Mouse (Mus musculus): ENCODE data around the gene Arhgdig. TPM values are rescaled to one million over a fixed set of nuclear protein-coding genes. Genes with fewer than 3 reads are reported as not detected.

Arhgdig gene
- polyA plus RNA-seq (2015; fragmentation: Nextera tagmentation; extraction: Ambion mirVana) = 9.0 and 9.3 TPM in 2 replicates

DNA sequence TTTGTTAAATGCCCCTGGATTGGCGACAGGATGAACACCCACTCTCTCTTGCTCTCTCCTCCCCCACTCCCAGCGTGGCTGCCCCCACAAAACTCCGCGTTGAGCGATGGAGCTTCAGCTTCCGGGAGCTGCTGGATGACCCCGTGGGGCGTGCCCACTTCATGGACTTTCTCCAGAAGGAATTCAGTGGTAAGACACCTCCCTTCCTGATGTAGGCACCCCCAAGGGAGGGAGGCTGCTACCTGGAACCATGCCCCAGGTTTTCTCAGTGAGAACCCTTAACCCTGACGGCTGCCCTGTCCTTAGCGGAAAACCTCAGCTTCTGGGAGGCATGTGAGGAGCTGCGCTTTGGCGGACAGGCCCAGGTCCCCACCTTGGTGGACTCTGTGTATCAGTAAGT lies at the start of gene Arhgdig:
Gene Arhgdig (minus strand): TSS at position 101 of the 400 bp plus-strand sequence.
- WGBS = 84% methylated on average over 12 of the region's 12 CpGs
- Histone ChIP-seq H3K27me3 (peaks cover 26% of the 10 kb centered on the region), H3K27ac (no peak within 1 kb of the TSS), H3K4me3 (replicated peaks) (no peak within 1 kb of the TSS), H3K9me3 (replicated peaks) (no peaks in the 10 kb centered on the region), H3K36me3 (no peaks in the 10 kb centered on the region), H3K4me1 (peaks cover 26% of the 10 kb centered on the region), H3K4me2 (no peak within 1 kb of the TSS), H3K9ac (no peak within 1 kb of the TSS)
- no peak for ATAC-seq (replicated peaks; ENCODE audit: low FRiP score)

DNA sequence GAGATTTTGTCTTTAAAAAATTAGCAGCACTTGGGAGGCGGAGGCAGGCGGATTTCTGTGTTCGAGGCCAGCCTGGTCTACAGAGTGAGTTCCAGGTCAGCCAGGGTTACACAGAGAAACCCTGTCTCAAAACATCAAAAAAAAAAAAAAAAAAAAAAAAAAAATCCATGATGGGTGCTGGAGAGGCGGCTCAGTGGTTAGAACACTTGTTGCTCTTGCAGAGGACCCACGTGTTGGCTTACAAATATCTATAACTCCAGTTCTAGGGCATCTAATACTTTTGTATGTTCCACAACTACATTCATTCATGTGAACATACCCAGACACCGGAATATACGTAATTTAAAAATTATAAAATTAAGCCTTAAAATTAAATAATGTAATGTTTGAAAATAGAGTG lies 47.7 kb upstream of the Arhgdig start:
- Histone ChIP-seq H3K4me2 (no peak overlapping the region), H3K9me3 (replicated peaks) (no peaks in the 10 kb centered on the region), H3K27ac (no peak overlapping the region), H3K36me3 (peaks cover 48% of the 10 kb centered on the region), H3K4me3 (replicated peaks) (no peak overlapping the region), H3K27me3 (no peaks in the 10 kb centered on the region), H3K4me1 (peaks cover 16% of the 10 kb centered on the region), H3K9ac (no peak overlapping the region)
- ATAC-seq (replicated peaks; ENCODE audit: low FRiP score) = no peak
- WGBS = 98% methylated on average over 7 of the region's 7 CpGs

DNA sequence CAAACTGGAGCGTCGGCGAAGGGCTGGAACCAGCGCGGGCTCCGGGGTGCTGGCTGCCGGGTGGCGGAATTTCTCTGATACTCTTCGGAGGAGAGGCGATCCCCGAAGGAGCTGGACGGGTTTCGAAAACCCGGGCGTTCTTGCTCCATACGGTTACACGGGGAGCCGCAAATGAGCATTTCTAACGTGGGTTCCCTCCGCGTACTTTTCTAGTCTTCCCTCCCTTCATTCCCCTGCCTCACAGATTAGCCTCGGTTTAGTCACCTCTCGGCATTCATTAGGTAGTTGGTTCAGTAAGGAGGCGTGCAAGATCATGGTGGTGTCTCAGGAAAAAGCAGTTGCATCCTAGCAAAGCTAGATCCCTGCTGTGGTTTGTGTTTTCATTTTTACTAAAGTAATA lies 45.8 kb upstream of the Arhgdig start:
- under 1% methylated on average over 24 of the region's 24 CpGs for WGBS
- H3K9me3 ChIP-seq (replicated peaks) = no peaks in the 10 kb centered on the region
- no peaks in the 10 kb centered on the region for H3K27me3 ChIP-seq
- peak overlapping the region; percentile 97 for H3K9ac ChIP-seq
- peaks cover 30% of the 10 kb centered on the region for H3K36me3 ChIP-seq
- peak overlapping the region; percentile 66 for H3K4me2 ChIP-seq
- no peak for ATAC-seq (replicated peaks; ENCODE audit: low FRiP score)
- peak overlapping the region; percentile 99 for H3K27ac ChIP-seq
- H3K4me1 ChIP-seq = peaks cover 16% of the 10 kb centered on the region
- H3K4me3 ChIP-seq (replicated peaks) = peak overlapping the region; percentile 96

DNA sequence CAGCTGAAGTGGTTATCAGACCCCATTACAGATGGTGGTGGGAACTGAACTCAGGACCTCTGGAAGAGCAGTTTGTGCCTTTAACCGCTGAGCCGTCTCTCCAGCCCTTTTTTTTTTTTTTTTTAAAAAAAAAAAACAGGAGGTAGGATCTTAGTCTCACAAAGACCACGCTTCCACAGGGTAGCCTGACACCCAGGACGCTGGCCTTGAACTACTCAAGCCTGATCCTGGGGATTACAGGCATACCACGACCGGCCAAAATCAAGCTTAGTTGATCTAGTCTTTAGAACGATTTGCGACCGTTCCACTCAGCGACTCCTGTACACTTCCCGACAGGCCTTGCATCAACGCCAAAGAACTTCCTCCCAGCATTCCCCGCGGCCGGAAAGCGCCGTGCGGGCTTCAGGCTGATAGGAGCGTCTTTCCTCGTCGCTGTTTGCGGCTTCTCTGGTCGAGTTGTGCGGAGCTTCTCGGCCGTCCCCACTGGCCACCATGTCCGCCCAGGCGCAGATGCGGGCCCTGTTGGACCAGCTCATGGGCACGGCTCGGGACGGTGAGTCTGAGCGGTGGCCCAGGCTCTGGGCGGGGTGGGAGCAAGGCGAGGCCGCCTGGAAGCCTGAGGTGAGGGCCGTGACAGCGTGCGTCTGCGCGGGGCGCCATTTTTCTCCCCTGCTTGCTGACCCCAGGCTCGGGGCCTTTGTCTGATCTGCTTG lies 45.1 kb upstream of the Arhgdig start, which contains the start of gene Luc7l:
Gene Luc7l (plus strand): TSS at position 358 of the 713 bp plus-strand sequence.
- H3K27me3 ChIP-seq = no peaks in the 10 kb centered on the region
- H3K4me1 ChIP-seq = peaks cover 16% of the 10 kb centered on the region
- peak within 1 kb of the TSS; percentile 99 for H3K27ac ChIP-seq
- no peaks in the 10 kb centered on the region for H3K9me3 ChIP-seq (replicated peaks)
- peaks cover 23% of the 10 kb centered on the region for H3K36me3 ChIP-seq
- peak within 1 kb of the TSS; percentile 97 for H3K9ac ChIP-seq
- H3K4me3 ChIP-seq (replicated peaks) = peak within 1 kb of the TSS; percentile 96
- peak; percentile 94 for ATAC-seq (replicated peaks; ENCODE audit: low FRiP score)
- WGBS = under 1% methylated on average over 42 of the region's 43 CpGs
- peak within 1 kb of the TSS; percentile 66 for H3K4me2 ChIP-seq

DNA sequence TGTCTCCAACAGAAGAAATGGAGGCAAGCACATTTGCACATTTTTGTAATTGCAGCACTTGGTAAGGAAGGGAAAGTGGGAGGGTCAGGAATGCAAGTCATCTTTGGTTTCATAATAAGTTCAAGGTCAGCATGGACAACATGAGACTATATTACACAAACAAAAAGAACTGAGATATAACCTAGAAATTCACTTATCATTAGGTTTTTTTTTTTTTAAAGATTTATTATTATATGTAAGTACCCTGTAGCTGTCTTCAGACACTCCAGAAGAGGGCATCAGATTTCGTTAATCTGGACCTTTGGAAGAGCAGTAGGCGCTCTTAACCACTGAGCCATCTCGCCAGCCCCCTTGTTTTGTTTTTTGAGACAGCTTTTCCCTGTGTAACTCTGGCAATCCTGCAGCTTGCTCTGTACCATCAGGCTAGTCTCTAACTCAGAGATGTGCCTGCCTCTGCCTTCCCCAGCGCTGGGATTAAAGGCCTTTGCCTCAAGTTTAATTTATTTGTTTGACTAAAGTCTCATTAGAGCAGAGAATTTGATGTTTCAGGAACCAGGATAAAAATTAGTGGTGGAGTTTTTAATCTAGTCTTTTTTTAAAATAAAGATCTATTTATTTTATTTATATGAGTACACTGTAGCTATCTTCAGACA lies 44.4 kb upstream of the Arhgdig start:
- no peak overlapping the region for H3K9ac ChIP-seq
- no peaks in the 10 kb centered on the region for H3K27me3 ChIP-seq
- ATAC-seq (replicated peaks; ENCODE audit: low FRiP score) = no peak
- peak overlapping the region; percentile 66 for H3K4me2 ChIP-seq
- H3K4me3 ChIP-seq (replicated peaks) = peak overlapping the region; percentile 96
- peaks cover 16% of the 10 kb centered on the region for H3K4me1 ChIP-seq
- WGBS = 53% methylated on average over 4 of the region's 4 CpGs
- peaks cover 16% of the 10 kb centered on the region for H3K36me3 ChIP-seq
- H3K9me3 ChIP-seq (replicated peaks) = no peaks in the 10 kb centered on the region
- H3K27ac ChIP-seq = peak overlapping the region; percentile 99

DNA sequence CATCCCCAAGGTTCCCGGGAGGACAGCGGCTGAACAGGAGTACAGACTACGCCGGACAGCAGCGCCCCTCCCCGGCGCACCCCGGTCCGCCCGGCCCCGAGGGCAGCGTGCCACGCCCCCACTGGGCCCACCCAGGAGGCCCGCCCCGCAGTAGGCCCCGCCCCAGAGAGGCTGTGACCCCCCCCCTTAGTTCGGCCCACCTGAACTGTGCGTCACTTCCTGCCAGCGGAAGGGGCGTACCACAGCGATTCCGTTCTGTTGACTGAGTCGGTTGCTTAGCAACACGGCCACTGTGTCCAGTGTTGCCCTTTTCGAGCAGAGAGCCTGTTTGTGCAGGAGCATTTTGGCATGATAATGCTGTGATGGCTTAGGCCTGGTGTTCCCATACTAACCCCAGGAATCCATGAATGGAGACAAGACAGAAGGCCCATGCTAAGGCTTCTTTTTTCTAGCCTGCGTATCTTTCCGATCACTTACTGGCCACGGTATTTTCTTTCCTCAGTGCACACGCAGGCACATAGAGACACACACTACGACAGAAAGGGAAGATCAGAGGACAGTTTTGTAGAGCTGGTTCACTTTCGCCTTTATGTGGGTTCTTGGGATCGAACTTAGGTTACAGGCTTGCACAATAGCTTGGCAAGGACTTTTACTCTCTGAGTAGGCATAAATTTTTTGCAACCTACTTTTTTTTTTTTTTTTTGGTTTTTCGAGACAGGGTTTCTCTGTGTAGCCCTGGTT lies 36.7 kb upstream of the Arhgdig start, which contains the start of gene Fam234a:
Gene Fam234a (minus strand): TSS at position 142 of the 741 bp plus-strand sequence.
- Histone ChIP-seq H3K27ac (peak within 1 kb of the TSS; percentile 90), H3K4me1 (peaks cover 14% of the 10 kb centered on the region), H3K4me2 (peak within 1 kb of the TSS; percentile 88), H3K9me3 (replicated peaks) (no peaks in the 10 kb centered on the region), H3K4me3 (replicated peaks) (peak within 1 kb of the TSS; percentile 85), H3K27me3 (no peaks in the 10 kb centered on the region), H3K36me3 (no peaks in the 10 kb centered on the region), H3K9ac (peak within 1 kb of the TSS; percentile 69)
- WGBS = 7% methylated on average over 33 of the region's 33 CpGs
- peak; percentile 98 for ATAC-seq (replicated peaks; ENCODE audit: low FRiP score)

DNA sequence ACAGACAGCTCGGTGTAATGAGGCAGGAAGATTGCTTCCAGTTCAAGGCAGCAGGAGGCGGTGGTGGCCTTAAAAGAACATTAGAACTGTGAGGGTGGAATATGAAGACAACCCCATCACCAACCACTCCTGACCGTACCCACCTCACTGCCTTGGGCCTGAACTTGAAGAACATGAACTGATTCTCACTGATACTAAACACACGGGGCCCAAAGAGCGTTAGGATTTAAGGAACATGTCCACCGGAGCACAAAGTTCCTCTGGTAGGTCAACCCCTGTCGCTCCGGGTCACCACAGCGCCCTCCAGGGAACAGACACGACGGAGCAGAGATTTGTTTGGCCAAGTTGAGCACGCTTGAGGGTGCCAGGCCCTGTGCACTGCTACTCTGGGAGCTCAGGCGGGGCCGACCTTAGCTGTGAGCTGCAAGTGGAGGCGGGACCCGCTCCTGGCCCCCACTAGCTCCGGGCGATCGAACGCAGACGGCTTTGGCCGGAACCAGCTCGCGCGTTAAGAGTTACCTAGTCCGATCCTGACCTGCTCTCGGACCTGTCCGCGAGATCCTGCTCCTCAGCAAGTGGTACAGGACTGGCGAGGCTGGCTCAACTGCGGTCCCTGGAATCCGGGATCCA lies 36.0 kb upstream of the Arhgdig start:
- WGBS = under 1% methylated on average over 32 of the region's 32 CpGs

DNA sequence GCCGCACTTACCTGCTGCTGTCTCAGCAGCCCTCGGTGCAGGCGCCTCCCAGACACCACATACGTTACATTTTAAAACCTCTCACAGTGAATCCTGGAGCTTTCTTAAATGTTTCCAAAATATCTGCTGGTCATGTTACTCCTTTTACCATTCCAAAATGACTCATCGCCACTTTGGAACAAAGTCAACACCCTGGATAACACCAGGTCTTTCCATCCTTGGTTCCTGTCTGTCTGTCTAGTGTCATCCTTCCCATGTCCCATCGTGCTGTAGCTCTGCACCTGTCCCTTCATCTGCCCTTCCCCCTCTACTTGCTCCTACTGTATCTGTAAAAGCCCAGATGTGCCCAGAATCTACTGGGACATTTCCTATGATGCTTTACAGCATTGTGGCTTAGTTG lies 33.4 kb upstream of the Arhgdig start:
- no peak overlapping the region for H3K4me3 ChIP-seq (replicated peaks)
- no peaks in the 10 kb centered on the region for H3K9me3 ChIP-seq (replicated peaks)
- H3K27ac ChIP-seq = no peak overlapping the region
- H3K4me1 ChIP-seq = peaks cover 14% of the 10 kb centered on the region
- 86% methylated on average over 6 of the region's 6 CpGs for WGBS
- no peaks in the 10 kb centered on the region for H3K27me3 ChIP-seq
- no peak for ATAC-seq (replicated peaks; ENCODE audit: low FRiP score)
- no peak overlapping the region for H3K9ac ChIP-seq
- no peak overlapping the region for H3K4me2 ChIP-seq
- no peaks in the 10 kb centered on the region for H3K36me3 ChIP-seq

More for the DNA sequence above, 36.0 kb upstream of the Arhgdig start:
- H3K4me1 ChIP-seq = peaks cover 14% of the 10 kb centered on the region
- peak; percentile 23 for ATAC-seq (replicated peaks; ENCODE audit: low FRiP score)
- no peaks in the 10 kb centered on the region for H3K9me3 ChIP-seq (replicated peaks)
- peak overlapping the region; percentile 69 for H3K9ac ChIP-seq
- peak overlapping the region; percentile 85 for H3K4me3 ChIP-seq (replicated peaks)
- peak overlapping the region; percentile 90 for H3K27ac ChIP-seq
- no peaks in the 10 kb centered on the region for H3K27me3 ChIP-seq
- H3K4me2 ChIP-seq = peak overlapping the region; percentile 88
- H3K36me3 ChIP-seq = no peaks in the 10 kb centered on the region

DNA sequence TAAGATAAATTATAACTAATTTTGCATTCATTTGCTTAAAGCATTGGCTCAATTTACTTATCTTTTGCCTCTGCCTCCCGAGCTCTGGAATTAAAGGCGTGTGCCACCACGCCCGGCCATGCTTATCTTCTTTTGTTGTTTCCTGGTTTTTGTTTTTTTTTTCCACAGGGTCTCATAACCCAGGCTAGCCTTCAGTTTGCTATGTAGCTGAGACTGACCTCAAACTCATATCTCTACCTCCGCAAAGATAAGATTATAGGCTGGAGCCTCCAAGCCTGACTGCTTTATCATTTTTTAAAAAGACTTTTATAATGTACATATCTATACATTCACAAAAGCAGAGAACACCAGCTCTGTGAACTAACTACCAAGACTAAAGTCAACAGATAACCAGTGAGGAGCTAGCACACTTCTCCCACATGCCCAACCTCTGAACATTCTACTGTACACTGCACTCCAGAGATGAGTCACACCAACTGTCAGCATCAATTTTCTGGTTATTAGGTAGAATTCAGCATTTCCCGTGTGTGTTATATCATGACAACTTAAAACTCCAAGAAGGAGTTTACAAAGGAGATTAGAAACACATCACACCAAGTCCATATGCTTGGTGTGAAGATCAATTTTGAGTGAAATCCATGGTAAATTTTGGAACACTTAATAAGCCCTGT lies 32.7 kb upstream of the Arhgdig start:
- H3K36me3 ChIP-seq = no peaks in the 10 kb centered on the region
- no peak overlapping the region for H3K9ac ChIP-seq
- ATAC-seq (replicated peaks; ENCODE audit: low FRiP score) = no peak
- H3K9me3 ChIP-seq (replicated peaks) = no peaks in the 10 kb centered on the region
- 74% methylated on average over 6 of the region's 6 CpGs for WGBS
- no peak overlapping the region for H3K4me2 ChIP-seq
- peaks cover 14% of the 10 kb centered on the region for H3K4me1 ChIP-seq
- no peak overlapping the region for H3K27ac ChIP-seq
- H3K27me3 ChIP-seq = no peaks in the 10 kb centered on the region
- H3K4me3 ChIP-seq (replicated peaks) = no peak overlapping the region

DNA sequence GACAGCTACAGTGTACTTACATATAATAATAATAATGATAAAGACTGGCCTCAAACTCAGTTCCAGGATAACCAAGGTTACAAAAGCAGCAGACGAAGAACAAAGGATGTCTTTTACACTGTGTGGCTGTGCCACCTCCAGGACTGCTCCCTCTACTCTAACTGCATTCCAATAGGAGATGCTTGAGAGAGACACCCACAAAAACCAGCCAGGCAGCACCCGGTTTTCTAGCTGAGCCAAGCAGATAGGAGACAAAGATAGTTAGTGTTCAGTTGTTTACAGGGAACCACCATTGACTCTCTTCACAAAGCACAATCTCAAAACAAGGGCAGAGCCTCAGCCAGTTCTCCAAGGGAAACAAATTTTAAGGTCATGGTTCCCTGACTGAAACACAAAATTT lies 32.0 kb upstream of the Arhgdig start:
- H3K27ac ChIP-seq = no peak overlapping the region
- no peaks in the 10 kb centered on the region for H3K27me3 ChIP-seq
- no peak for ATAC-seq (replicated peaks; ENCODE audit: low FRiP score)
- H3K9ac ChIP-seq = no peak overlapping the region
- WGBS = 77% methylated on average over 2 of the region's 2 CpGs
- H3K4me3 ChIP-seq (replicated peaks) = no peak overlapping the region
- H3K4me2 ChIP-seq = no peak overlapping the region
- no peaks in the 10 kb centered on the region for H3K9me3 ChIP-seq (replicated peaks)
- no peaks in the 10 kb centered on the region for H3K36me3 ChIP-seq
- peaks cover 14% of the 10 kb centered on the region for H3K4me1 ChIP-seq

DNA sequence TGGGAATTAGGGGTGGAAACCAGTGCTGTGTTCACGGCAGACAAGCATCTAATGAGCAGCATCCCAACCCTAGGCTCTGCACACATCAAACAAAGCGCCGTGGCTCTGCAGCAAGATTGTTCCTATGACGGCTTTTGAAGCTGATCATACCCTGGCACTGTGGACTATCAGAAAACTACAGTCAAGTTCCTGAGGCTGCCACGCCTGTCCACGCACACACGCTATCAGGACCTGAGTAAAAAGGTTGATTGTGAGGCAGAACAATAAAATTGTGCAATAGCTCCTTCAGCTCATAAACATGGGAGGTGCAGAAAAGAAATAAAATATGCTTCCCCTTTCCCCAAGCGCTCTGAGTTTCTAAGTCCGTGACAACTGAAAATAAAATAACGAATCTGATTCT lies 30.1 kb upstream of the Arhgdig start:
- H3K4me1 ChIP-seq = peaks cover 2% of the 10 kb centered on the region
- H3K4me2 ChIP-seq = no peak overlapping the region
- no peak overlapping the region for H3K27ac ChIP-seq
- H3K36me3 ChIP-seq = no peaks in the 10 kb centered on the region
- H3K9me3 ChIP-seq (replicated peaks) = no peaks in the 10 kb centered on the region
- H3K27me3 ChIP-seq = no peaks in the 10 kb centered on the region
- no peak for ATAC-seq (replicated peaks; ENCODE audit: low FRiP score)
- 78% methylated on average over 10 of the region's 10 CpGs for WGBS
- H3K4me3 ChIP-seq (replicated peaks) = no peak overlapping the region
- no peak overlapping the region for H3K9ac ChIP-seq

All from kidney, embryonic 15.5 days (tissue).